Mouse (Mus musculus): Measurements from ENCODE around the gene Dact1. TPM values are rescaled to one million over a fixed set of nuclear protein-coding genes. Genes with fewer than 3 reads are reported as not detected.

Dact1 gene
- 1 to 10 TPM; 1.9 to 5.4 TPM for total RNA-seq (2021)
- long read RNA-seq, experiment 1, partial matches to known transcripts: 0 of 1 reads
- long read RNA-seq, experiment 1, other reads (novel, unspliced or antisense): 0 of 1 reads
- long read RNA-seq, experiment 2, partial matches to known transcripts: 0 of 2 reads
- long read RNA-seq, experiment 2, other reads (novel, unspliced or antisense): 0 of 2 reads

GRCm38 (mm10) chr12:71309581-71310067 is at the start of gene Dact1:
TSS of gene Dact1 (plus strand) at chr12:71309884.
- DNase-seq (ENCODE audit: low spot score): peak; percentile 62

GRCm38 (mm10) chr12:71264211-71264610 is 45.5 kb upstream of the Dact1 start:
- DNase-seq (ENCODE audit: low spot score): no peak

GRCm38 (mm10) chr12:71269367-71269766 is 40.3 kb upstream of the Dact1 start:
- DNase-seq (ENCODE audit: low spot score): no peak

DNA sequence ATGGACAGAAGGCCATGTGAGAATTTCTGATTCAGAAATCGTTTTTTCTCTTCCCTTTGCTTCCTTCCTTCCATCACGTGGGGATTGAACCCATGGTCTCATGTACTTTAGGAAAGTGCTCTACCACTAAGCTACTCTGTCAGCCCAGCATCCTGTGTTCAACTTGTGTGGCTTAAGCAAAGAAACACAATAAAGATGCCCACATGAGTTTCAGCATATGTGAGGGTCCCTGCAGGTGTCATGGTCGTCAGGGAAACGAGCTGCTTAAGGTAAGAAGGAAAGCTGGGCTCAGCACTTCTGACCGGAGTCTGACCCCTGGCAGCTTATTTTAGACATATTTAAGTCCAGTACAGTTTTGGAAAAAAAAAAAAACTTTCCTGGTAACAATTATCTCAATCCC is 38.6 kb upstream of the Dact1 start:
- no peak for DNase-seq (ENCODE audit: low spot score)

DNA sequence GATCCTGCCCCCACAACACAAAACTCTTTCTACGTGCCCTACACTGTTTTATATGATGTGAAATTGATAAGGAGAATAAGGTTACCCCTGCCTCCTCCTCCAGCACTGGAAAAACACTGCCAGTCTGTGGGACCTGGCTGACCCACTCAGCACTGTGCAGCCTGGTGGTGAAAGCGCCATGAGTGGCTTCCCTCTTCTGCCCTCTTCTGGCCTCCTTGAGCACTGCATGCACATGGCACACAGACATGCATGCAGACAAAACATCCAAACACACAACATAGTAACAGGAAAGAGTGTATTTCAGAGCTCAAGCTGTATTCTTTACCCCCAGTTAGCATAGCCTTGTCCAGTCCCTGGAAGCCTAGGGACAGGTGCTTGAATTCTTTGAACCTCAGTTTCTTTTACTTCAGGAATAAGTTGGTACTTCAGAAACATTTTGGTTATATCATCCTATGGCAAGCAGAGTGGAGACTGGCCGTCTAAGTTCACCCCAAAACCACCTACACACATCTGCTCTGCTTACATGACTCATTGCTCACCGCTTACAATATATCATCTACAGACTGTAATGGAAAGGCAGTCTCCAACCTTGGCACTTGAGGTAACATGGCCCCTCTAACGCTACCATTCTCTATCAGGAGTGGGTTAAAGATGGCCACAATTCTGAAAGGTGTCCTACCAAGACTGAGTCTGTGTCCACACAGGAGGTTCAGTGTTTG is 35.0 kb upstream of the Dact1 start:
- no peak for DNase-seq (ENCODE audit: low spot score)

- no peak for DNase-seq (ENCODE audit: low spot score)
Observed at GRCm38 (mm10) chr12:71275906-71276595, 33.6 kb upstream of the Dact1 start.

GRCm38 (mm10) chr12:71279521-71280262 is 30.0 kb upstream of the Dact1 start:
- no peak for DNase-seq (ENCODE audit: low spot score)

GRCm38 (mm10) chr12:71281201-71281768 is 28.4 kb upstream of the Dact1 start:
- no peak for DNase-seq (ENCODE audit: low spot score)

- DNase-seq (ENCODE audit: low spot score): no peak
Observed at GRCm38 (mm10) chr12:71285399-71285798, 24.3 kb upstream of the Dact1 start.

- no peak for DNase-seq (ENCODE audit: low spot score)
Observed at GRCm38 (mm10) chr12:71290460-71290859, 19.2 kb upstream of the Dact1 start.

DNA sequence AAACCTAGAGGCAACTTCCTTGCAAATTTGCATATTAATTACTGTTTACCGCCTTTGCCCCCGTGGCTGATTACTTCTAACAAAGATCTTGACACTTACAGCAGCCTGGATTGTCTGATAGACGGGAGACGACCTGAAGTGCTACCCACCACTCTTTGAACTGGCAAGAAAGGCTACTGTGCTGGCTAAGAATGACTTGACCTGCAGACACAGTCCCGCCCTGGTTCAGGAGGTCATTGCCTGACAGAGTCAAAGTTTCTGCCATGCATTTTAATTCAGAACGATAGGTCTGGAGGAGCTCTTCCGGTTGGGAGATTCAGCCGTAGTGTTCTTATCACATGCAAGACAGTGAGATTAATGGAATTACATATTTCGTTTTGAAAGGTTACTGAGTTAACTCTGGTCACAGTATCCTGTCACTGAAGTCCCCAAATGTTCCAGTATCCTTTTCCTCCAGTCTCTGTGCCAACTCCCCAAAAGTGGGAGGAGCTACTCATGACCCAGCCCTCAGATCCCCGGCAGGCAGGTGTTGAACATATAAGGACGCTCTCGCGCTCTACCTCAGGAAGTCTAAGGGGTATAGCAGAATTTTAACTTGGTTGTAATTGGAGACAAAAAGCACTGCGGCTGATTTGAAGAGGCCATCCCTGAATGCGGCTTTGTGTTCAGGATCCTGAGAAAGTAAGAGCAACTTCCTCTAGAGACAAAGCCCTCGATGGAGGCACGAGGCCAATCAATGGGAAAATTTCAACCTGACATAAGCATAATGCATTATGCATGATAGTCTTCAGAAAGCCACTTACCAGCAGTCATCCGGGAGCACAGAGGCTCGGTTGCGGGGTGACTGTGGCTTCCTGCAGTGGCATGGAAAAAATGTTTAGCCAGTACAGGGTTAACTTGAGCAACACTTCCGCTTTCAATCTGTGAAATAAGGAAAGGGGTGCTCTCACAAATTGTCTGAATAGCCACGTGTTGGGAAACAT is 15.4 kb upstream of the Dact1 start:
- DNase-seq (ENCODE audit: low spot score): no peak

DNA sequence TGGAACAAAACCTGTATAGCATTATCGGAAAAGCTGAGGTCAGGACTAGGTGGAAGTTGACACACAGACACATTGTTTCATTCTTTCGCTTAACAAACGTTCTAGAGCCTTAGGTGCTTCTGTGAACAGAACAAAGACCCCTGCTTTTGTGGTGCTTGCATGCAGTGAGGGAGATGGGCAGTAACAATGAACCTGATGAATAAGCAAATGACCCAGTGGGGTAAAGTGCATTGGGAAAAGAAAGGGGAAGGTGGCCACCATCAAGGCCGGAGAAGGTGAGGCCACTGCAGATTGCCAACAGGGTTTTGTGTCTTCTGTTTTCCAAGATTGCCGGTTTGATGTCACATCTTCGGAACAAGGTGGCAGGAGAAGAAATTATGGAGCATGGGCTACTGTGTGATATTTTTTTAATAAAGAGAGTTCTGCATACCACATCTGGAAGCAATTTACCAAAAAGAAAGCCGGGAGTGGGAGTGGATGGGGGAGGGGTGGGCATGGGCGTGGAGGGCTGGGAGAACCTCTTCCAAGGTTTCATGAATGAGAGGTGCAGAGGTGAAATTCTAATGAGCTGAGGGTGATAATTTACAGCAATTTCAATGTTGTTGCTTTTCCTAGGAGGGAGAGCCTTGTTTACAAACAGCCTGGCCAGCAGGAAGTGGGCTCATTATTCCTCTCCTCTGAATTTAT is 12.7 kb upstream of the Dact1 start:
- no peak for DNase-seq (ENCODE audit: low spot score)

DNA sequence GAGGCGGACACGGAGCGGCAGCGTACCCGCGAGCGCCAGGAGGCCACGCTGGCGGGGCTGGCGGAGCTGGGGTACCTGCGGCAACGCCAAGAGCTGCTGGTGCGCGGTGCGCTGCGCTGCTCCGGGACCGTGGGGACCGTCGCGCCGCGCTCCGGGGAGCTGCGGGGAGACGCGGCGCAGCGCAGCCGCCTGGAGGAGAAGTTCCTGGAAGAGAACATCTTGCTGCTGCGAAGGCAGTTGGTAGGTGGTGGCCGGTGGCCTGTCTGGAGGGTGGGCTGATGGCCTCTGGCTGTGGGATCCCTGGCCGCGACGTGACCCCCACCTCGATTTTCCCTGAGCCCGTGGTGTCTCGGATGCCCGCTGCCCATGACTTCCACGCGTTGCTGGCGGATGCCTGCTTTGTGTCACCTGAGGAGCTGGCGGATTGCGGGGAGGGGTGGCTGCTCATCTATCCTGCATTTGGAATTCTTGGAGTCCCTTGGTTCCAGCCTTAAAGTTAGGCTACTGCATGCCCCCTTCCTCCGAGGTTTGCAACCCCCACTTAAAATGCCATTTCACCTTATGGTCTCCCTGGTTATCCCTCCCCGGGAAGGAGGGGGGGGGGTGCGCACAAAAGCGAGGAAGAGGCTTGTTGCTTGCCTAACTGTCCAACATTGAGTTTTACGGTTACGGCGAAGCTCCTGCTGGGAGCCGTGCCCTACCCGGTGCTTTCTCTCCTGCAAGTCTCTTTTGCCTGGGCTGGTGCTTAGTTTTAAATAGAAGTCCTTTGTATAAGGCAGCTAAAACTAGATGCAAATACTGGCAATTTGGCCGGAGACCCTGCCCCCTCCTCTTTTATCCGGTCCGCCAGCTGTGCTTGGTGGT is 616 bp downstream of the Dact1 start:
- peak; percentile 7 for DNase-seq (ENCODE audit: low spot score)

DNA sequence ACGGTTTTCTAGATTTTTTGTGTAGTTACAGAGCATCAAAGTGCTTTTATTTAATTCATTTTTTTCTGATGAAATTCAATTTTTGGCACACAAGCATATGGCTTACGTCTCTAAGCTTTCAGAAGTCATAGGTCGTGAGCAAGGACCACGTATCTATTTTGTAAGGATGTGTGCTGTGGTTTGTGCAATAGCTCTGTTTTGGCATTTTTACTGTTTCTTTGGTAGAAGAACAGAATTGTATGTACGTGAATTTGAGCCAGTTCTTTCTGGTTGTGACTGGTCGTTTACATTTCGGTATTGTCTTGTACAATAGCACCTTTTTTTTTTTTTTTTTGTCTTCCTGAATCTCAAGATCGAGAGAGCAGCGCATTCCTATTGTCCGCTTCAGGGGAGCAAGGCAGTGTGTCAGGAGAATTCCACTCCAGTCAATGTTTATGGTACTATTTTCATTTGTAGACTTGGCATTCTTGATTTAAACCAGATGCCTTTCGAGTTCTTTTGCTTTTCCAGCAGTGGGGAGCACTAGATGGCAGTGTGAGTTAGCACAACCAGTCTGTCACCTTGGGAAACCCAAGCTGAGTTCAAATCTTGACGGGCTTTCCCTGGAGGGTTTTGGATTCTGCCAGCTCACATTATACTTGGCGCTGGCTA is 1.7 kb downstream of the Dact1 start:
- peak; percentile 65 for DNase-seq (ENCODE audit: low spot score)

DNA sequence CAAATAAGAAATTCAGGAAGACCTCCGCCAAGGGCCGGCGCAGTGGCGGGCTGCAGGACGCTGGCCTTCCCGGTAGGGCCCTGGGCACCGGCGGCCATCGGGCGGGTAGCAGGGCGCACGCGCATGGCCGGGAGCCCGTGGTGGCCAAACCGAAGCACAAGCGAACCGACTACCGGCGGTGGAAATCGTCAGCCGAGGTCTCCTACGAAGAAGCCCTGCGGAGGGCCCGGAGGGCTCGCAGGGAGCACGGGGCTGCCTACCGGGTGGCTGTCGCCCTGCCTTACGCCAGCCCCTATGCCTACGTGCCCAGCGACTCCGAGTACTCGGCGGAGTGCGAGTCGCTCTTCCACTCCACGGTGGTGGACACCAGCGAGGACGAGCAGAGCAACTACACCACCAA is 8.6 kb downstream of the Dact1 start:
- DNase-seq (ENCODE audit: low spot score): no peak

DNA sequence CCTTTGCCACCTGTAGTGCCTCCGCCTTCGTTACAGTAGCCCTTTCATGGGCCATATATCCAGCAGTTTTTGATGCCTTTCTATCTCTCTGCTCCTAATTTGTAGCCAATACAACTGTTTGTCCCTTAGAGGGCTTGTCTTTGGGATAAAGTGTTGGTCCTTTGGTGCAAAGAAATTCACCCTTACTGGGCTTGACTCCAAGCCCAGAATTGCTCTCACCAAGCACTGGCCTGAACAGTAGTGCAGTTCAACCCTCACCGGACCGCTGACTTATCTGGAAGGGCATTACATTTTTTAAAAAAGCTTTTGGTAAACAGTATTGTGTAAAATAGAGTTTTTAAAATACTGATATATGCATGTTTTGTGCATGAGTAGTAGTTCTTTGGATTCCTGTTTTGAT is 9.9 kb downstream of the Dact1 start:
- no peak for DNase-seq (ENCODE audit: low spot score)

DNA sequence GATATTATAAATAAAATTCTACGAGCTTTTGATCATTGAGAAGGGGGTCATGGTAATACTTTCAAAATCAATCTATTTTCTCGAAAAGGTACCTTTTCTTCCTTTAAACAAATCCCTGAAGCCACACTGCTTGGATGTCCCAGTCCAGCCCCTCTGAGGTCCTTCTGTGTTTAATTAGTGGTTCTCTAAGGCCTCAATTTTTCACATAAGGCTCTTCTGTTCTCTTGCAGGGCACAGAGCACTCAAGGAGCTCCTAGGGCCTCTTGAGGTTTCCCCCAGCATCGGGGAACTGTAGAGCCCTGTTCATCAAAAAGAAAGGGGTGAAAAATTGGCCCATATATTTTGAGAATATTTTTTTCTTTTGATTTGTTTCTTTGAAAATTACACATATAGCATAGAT is 23.0 kb downstream of the Dact1 start:
- DNase-seq (ENCODE audit: low spot score): no peak

DNA sequence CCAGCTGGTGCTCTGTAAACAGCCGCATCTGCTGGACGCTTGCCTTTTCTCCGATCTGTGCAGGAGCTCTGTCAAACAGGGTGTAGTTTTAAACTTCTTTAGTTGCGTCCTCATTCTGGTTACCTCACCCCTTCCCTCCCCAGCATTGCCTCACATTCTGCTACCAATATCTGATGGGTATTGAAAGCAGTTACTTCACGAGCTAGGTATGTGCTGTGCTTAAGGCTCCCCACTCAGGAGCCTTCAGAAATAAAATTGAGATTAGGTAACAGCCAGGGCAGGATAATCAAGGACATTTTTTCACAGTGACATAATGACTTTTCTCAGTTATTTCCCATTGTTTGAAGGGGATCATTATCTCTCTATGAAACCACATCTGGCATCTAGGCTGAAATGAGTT is 23.9 kb downstream of the Dact1 start:
- DNase-seq (ENCODE audit: low spot score): no peak

Measured in gastrocnemius, adult 18-20 months (tissue).